Mouse (Mus musculus) heart, embryonic 12.5 days (tissue): ENCODE data around the gene Tenm3. TPM values are rescaled to one million over a fixed set of nuclear protein-coding genes. Genes with fewer than 3 reads are reported as not detected.

Experiments used
- ATAC-seq: fragments of 200-750 bp; cut with Nextera tagmentation; 2 replicates; pipeline ENCODE4 v1.8.0; 2017; ENCODE audit warnings: moderate TSS enrichment, moderate library complexity; ENCODE audit not compliant: insufficient number of reproducible peaks, low FRiP score
- H3K27ac ChIP-seq: fragments of 300-500 bp; sonication (generic); 2 replicates; pipeline ENCODE4 v1.5.1; 2016; ENCODE audit warnings: mild to moderate bottlenecking, moderate library complexity; ENCODE audit not compliant: poor library complexity, severe bottlenecking
- H3K27me3 ChIP-seq: fragments of 300-500 bp; sonication (generic); replicated peaks from 2 replicates; pipeline ENCODE4 v1.6.1; 2016; ENCODE audit warnings: mild to moderate bottlenecking, moderate library complexity
- H3K36me3 ChIP-seq: fragments of 300-500 bp; sonication (generic); 2 replicates; pipeline ENCODE4 v1.6.1; 2016; ENCODE audit warnings: mild to moderate bottlenecking, moderate library complexity
- H3K4me1 ChIP-seq: fragments of 300-500 bp; sonication (generic); replicated peaks from 2 replicates; pipeline ENCODE4 v1.6.1; 2016; ENCODE audit warnings: mild to moderate bottlenecking
- H3K4me2 ChIP-seq: fragments of 300-500 bp; sonication (generic); 2 replicates; pipeline ENCODE4 v1.6.1; 2016; ENCODE audit warnings: mild to moderate bottlenecking, moderate library complexity
- H3K4me3 ChIP-seq: fragments of 300-500 bp; sonication (generic); 2 replicates; pipeline ENCODE4 v1.5.1; 2016; ENCODE audit warnings: mild to moderate bottlenecking
- H3K9ac ChIP-seq: fragments of 300-500 bp; sonication (generic); 2 replicates; pipeline ENCODE4 v1.6.1; 2016; ENCODE audit warnings: mild to moderate bottlenecking, moderate library complexity
- H3K9me3 ChIP-seq: fragments of 300-500 bp; sonication (generic); replicated peaks from 2 replicates; pipeline ENCODE4 v1.6.1; 2016; ENCODE audit warnings: mild to moderate bottlenecking, moderate library complexity
- WGBS: fragments of 180-500 bp; shearing (Covaris S2); methylation state at CpG from one replicate; pipeline ENCODE4 v1.1.7; 2016; 5-methylcytosine and 5-hydroxymethylcytosine counted together
- polyA plus RNA-seq: library from polyadenylated mRNA; unstranded; fragments of >200 nt; fragmentation: Nextera tagmentation; extraction: Ambion mirVana; gene quantifications from 2 replicates; pipeline ENCODE4 v1.2.1, GENCODE M21; 2016

Gene Tenm3
- polyA plus RNA-seq, 1 experiment from 2014 or later = 15.2 TPM

GRCm38 (mm10) chr8:48456328-48457124, 387.2 kb downstream of the Tenm3 start:
- H3K36me3 ChIP-seq = no peaks in the 10 kb centered on the region
- 47% methylated on average over 22 of the region's 22 CpGs for WGBS
- H3K9ac ChIP-seq = peak overlapping the region; percentile 2; the same call in 1 of the 2 replicates
- no peak overlapping the region for H3K27ac ChIP-seq
- peaks cover 8% of the 10 kb centered on the region for H3K4me1 ChIP-seq
- H3K9me3 ChIP-seq = no peaks in the 10 kb centered on the region
- no peak overlapping the region for H3K4me2 ChIP-seq
- no peak overlapping the region for H3K4me3 ChIP-seq
- H3K27me3 ChIP-seq = no peaks in the 10 kb centered on the region
- ATAC-seq = no peak

- no peak for ATAC-seq
- no peaks in the 10 kb centered on the region for H3K27me3 ChIP-seq
- peak overlapping the region; percentile 43 for H3K4me2 ChIP-seq
- 0 out of 2 replicates have a peak overlapping the region, but pooled peaks have one; percentile 4 for H3K9ac ChIP-seq
- H3K4me3 ChIP-seq = no peak overlapping the region
- peaks cover 31% of the 10 kb centered on the region for H3K4me1 ChIP-seq
- no peaks in the 10 kb centered on the region for H3K9me3 ChIP-seq
- H3K27ac ChIP-seq = no peak overlapping the region
- WGBS = 49% methylated on average over 7 of the region's 7 CpGs
- no peaks in the 10 kb centered on the region for H3K36me3 ChIP-seq
Observed at GRCm38 (mm10) chr8:48451247-48451635, 392.5 kb downstream of the Tenm3 start.

GRCm38 (mm10) chr8:48450397-48451246, 393.1 kb downstream of the Tenm3 start:
- 0 out of 2 replicates have a peak overlapping the region, but pooled peaks have one; percentile 4 for H3K9ac ChIP-seq
- peak overlapping the region; percentile 43 for H3K4me2 ChIP-seq
- peaks cover 28% of the 10 kb centered on the region for H3K4me1 ChIP-seq
- H3K4me3 ChIP-seq = no peak overlapping the region
- WGBS = 65% methylated on average over 23 of the region's 23 CpGs
- H3K36me3 ChIP-seq = no peaks in the 10 kb centered on the region
- no peaks in the 10 kb centered on the region for H3K27me3 ChIP-seq
- H3K9me3 ChIP-seq = no peaks in the 10 kb centered on the region
- no peak overlapping the region for H3K27ac ChIP-seq
- ATAC-seq = no peak

- H3K4me3 ChIP-seq = no peak overlapping the region
- H3K4me1 ChIP-seq = peaks cover 28% of the 10 kb centered on the region
- no peak overlapping the region for H3K9ac ChIP-seq
- WGBS = 10% methylated on average over 3 of the region's 3 CpGs
- no peak overlapping the region for H3K27ac ChIP-seq
- H3K36me3 ChIP-seq = no peaks in the 10 kb centered on the region
- no peaks in the 10 kb centered on the region for H3K27me3 ChIP-seq
- no peaks in the 10 kb centered on the region for H3K9me3 ChIP-seq
- 0 out of 2 replicates have a peak overlapping the region, but pooled peaks have one; percentile 10 for H3K4me2 ChIP-seq
- ATAC-seq = no peak
Observed at GRCm38 (mm10) chr8:48449625-48450024, 394.1 kb downstream of the Tenm3 start.

- Histone ChIP-seq H3K36me3 (no peaks in the 10 kb centered on the region), H3K9ac (no peak overlapping the region), H3K4me1 (peaks cover 20% of the 10 kb centered on the region), H3K27me3 (no peaks in the 10 kb centered on the region), H3K4me2 (no peak overlapping the region), H3K9me3 (no peaks in the 10 kb centered on the region), H3K27ac (no peak overlapping the region), H3K4me3 (no peak overlapping the region)
- 88% methylated on average over 4 of the region's 4 CpGs for WGBS
- no peak for ATAC-seq
Observed at GRCm38 (mm10) chr8:48445690-48446089, 398.1 kb downstream of the Tenm3 start.

GRCm38 (mm10) chr8:48439491-48439890, 404.3 kb downstream of the Tenm3 start:
- no peak for ATAC-seq
- Histone ChIP-seq H3K27ac (no peak overlapping the region), H3K4me3 (no peak overlapping the region), H3K36me3 (no peaks in the 10 kb centered on the region), H3K9ac (no peak overlapping the region), H3K4me2 (no peak overlapping the region), H3K27me3 (no peaks in the 10 kb centered on the region), H3K4me1 (peaks cover 7% of the 10 kb centered on the region; the same call in 1 of the 2 replicates), H3K9me3 (no peaks in the 10 kb centered on the region)
- WGBS = 90% methylated on average over 12 of the region's 12 CpGs

- Histone ChIP-seq H3K4me3 (no peak overlapping the region), H3K27ac (no peak overlapping the region), H3K36me3 (no peaks in the 10 kb centered on the region), H3K27me3 (no peaks in the 10 kb centered on the region), H3K9ac (no peak overlapping the region), H3K4me2 (peak overlapping the region; percentile 26), H3K9me3 (no peaks in the 10 kb centered on the region), H3K4me1 (peaks cover 7% of the 10 kb centered on the region; the same call in 1 of the 2 replicates)
- WGBS = 47% methylated on average over 16 of the region's 16 CpGs
- no peak for ATAC-seq
Observed at GRCm38 (mm10) chr8:48437523-48438207, 406.1 kb downstream of the Tenm3 start.

- Histone ChIP-seq H3K27me3 (no peaks in the 10 kb centered on the region), H3K36me3 (no peaks in the 10 kb centered on the region), H3K9ac (no peak overlapping the region), H3K27ac (no peak overlapping the region), H3K9me3 (peaks cover 5% of the 10 kb centered on the region; the same call in 1 of the 2 replicates), H3K4me3 (no peak overlapping the region), H3K4me2 (no peak overlapping the region), H3K4me1 (0 out of 2 replicates have a peak, but pooled peaks cover 2% of the 10 kb centered on the region)
- no peak for ATAC-seq
- WGBS = 86% methylated on average over 11 of the region's 11 CpGs
Observed at GRCm38 (mm10) chr8:48425101-48425500, 418.6 kb downstream of the Tenm3 start.

- H3K4me3 ChIP-seq = no peak overlapping the region
- H3K4me1 ChIP-seq = peaks cover 11% of the 10 kb centered on the region
- peaks cover 5% of the 10 kb centered on the region; the same call in 1 of the 2 replicates for H3K9me3 ChIP-seq
- H3K4me2 ChIP-seq = no peak overlapping the region
- no peak overlapping the region for H3K27ac ChIP-seq
- 84% methylated on average over 11 of the region's 11 CpGs for WGBS
- H3K9ac ChIP-seq = no peak overlapping the region
- ATAC-seq = no peak
- H3K27me3 ChIP-seq = no peaks in the 10 kb centered on the region
- H3K36me3 ChIP-seq = peaks cover 3% of the 10 kb centered on the region; the same call in 1 of the 2 replicates
Observed at GRCm38 (mm10) chr8:48417714-48418113, 426.0 kb downstream of the Tenm3 start.

GRCm38 (mm10) chr8:48410916-48411315, 432.8 kb downstream of the Tenm3 start:
- peaks cover 4% of the 10 kb centered on the region; the same call in 1 of the 2 replicates for H3K9me3 ChIP-seq
- H3K27me3 ChIP-seq = no peaks in the 10 kb centered on the region
- H3K27ac ChIP-seq = no peak overlapping the region
- H3K9ac ChIP-seq = no peak overlapping the region
- H3K4me3 ChIP-seq = no peak overlapping the region
- peaks cover 11% of the 10 kb centered on the region; the same call in 1 of the 2 replicates for H3K36me3 ChIP-seq
- no peak overlapping the region for H3K4me2 ChIP-seq
- no peak for ATAC-seq
- WGBS = 94% methylated on average over 8 of the region's 8 CpGs
- H3K4me1 ChIP-seq = peaks cover 11% of the 10 kb centered on the region
